Mouse (Mus musculus) E14TG2a.4 (cell line): ENCODE measurements around the gene Plxnb2.

ENCODE experiments used
- CTCF ChIP-seq: conservative IDR thresholded peaks from 2 replicates; pipeline ENCODE4 v1.5.1; 2014; ENCODE audit warnings: low read length
- NANOG ChIP-seq: IDR thresholded peaks from 2 replicates; pipeline ENCODE4 v1.6.1; 2014; ENCODE audit warnings: borderline replicate concordance, low read length, mixed read lengths

GRCm38 (mm10) chr15:89148496-89149270, 31.9 kb downstream of the Plxnb2 start:
- TF ChIP-seq CTCF (no peak), NANOG (no peak)
